Comparison of ENCODE assay signal across 16 mouse cellular contexts in genomic region chr3:89616861-89617260, GRCm38 (mm10).
DNase-seq lines count a peak whose midpoint lies in the region; TF ChIP-seq lines count a peak whose summit lies in the region.
"Had no signal": no experiment of that assay in that cellular context is flagged by ENCODE, and none has a peak within 500 bp of the region (broad histone marks: within the 10 kb centered on the region; RNA-seq: fewer than 3 reads in every experiment).

No protein-coding gene starts in this region.

- no peaks in the 10 kb centered on the region for H3K36me3 ChIP-seq in thymus, adult 2 months (ENCODE audit: control insufficient read depth, insufficient read depth, low read length)
- H3K36me3 ChIP-seq: G1E; heart, embryonic 10.5 days; limb, embryonic 15.5 days; midbrain, embryonic 13.5 days had no signal

- no peak for TF ChIP-seq CTCF in thymus, adult 2 months (IDR thresholded peaks at IDR 0.05; ENCODE audit: borderline replicate concordance, control insufficient read depth, extremely low read depth, insufficient read depth, low read length, poor library complexity)

- WGBS in thymus, adult 2 months, result 69% methylated on average over 6 of the region's 6 CpGs

- no peak overlapping the region for H3K27ac ChIP-seq in thymus, adult 2 months (ENCODE audit: control insufficient read depth, insufficient read depth, low read length)
- H3K27ac ChIP-seq: heart, embryonic 10.5 days; limb, embryonic 15.5 days; midbrain, embryonic 13.5 days had no signal

- no peak overlapping the region for H3K4me3 ChIP-seq in thymus, adult 2 months (ENCODE audit: control insufficient read depth, insufficient read depth, low read length)
- H3K4me3 ChIP-seq: heart, embryonic 10.5 days; limb, embryonic 15.5 days; midbrain, embryonic 13.5 days had no signal

- no peaks in the 10 kb centered on the region for H3K27me3 ChIP-seq in thymus, adult 2 months (ENCODE audit: control insufficient read depth, insufficient read depth, low read length)
- H3K27me3 ChIP-seq: limb, embryonic 15.5 days; midbrain, embryonic 13.5 days had no signal

- DNase-seq in kidney, postnatal 10 days, result peak; percentile 33
- no peak for DNase-seq in kidney, postnatal 36 days
- peak; percentile 10 for DNase-seq in thymus, adult 2 months
- DNase-seq in thymus, postnatal 36 days, result no peak
- DNase-seq in ES-CJ7 (ENCODE audit: low read depth, low spot score), result peak; percentile 63
- peak; percentile 25 for DNase-seq in induced T-regulatory cell, adult 2 months (ENCODE audit: low read depth)
- no peak for DNase-seq in ovary, adult 18-20 months (ENCODE audit: low spot score)
- no peak for DNase-seq in layer of hippocampus, adult 8-10 months (ENCODE audit: low spot score in 2 of 2)
- DNase-seq: cerebellum, adult 9-11 months; gastrocnemius, postnatal 14 days; heart, postnatal 4 days; lung, postnatal 36 days had no signal

- no peak for TF ChIP-seq POLR2A in thymus, adult 2 months (IDR thresholded peaks at IDR 0.05; ENCODE audit: control insufficient read depth, extremely low read depth, insufficient read depth, low read length, poor library complexity)

- H3K4me1 ChIP-seq in thymus, adult 2 months (replicated peaks; ENCODE audit: control insufficient read depth, insufficient read depth, low read length), result no peaks in the 10 kb centered on the region

Comparison
In these comparisons a context has a peak if more than half of its experiments do, and no peak if none do; other contexts are left out.
1. DNase-seq: peak in kidney, postnatal 10 days (single experiment), thymus, adult 2 months (single experiment), ES-CJ7 (single experiment) and induced T-regulatory cell, adult 2 months (single experiment); none in kidney, postnatal 36 days (0 of 2), thymus, postnatal 36 days (0 of 2), ovary, adult 18-20 months (single experiment) and layer of hippocampus, adult 8-10 months (0 of 2).